Mouse (Mus musculus) midbrain, postnatal 0 days (tissue): ENCODE measurements around the gene Snx4. TPM values are rescaled to one million over a fixed set of nuclear protein-coding genes. Genes with fewer than 3 reads are reported as not detected.

Experiments used
- ATAC-seq: fragments of 200-750 bp; cut with Nextera tagmentation; 2 replicates; pipeline ENCODE4 v1.8.0; 2017; ENCODE audit warnings: moderate number of reproducible peaks, mild to moderate bottlenecking, moderate TSS enrichment, moderate library complexity; ENCODE audit not compliant: low FRiP score
- DNase-seq: peaks from one replicate; pipeline ENCODE4 v3.0.0-alpha.2; 2015; ENCODE audit warnings: low spot score
- H3K27ac ChIP-seq: fragments of 300-500 bp; sonication (generic); 2 replicates; pipeline ENCODE4 v1.5.1; 2014; ENCODE audit warnings: low read depth, mild to moderate bottlenecking, low read length, mixed read lengths
- H3K27me3 ChIP-seq: fragments of 300-500 bp; sonication (generic); 2 replicates; pipeline ENCODE4 v1.6.1; 2014; ENCODE audit warnings: low read length, control low read depth, mixed read lengths; ENCODE audit not compliant: insufficient read depth
- H3K36me3 ChIP-seq: fragments of 300-500 bp; sonication (generic); 2 replicates; pipeline ENCODE4 v1.6.1; 2014; ENCODE audit warnings: low read length, control low read depth, mixed read lengths; ENCODE audit not compliant: insufficient read depth
- H3K4me1 ChIP-seq: fragments of 300-500 bp; sonication (generic); 2 replicates; pipeline ENCODE4 v1.6.1; 2014; ENCODE audit warnings: mild to moderate bottlenecking, control low read depth, antibody characterized with exemption, low read length, mixed read lengths; ENCODE audit not compliant: insufficient read depth
- H3K4me2 ChIP-seq: fragments of 300-500 bp; sonication (generic); 2 replicates; pipeline ENCODE4 v1.6.1; 2014; ENCODE audit warnings: low read depth, mild to moderate bottlenecking, low read length, mixed read lengths; ENCODE audit not compliant: poor library complexity, severe bottlenecking
- H3K4me3 ChIP-seq: fragments of 300-500 bp; sonication (generic); 2 replicates; pipeline ENCODE4 v1.5.1; 2014; ENCODE audit warnings: low read depth, mild to moderate bottlenecking, low read length, moderate library complexity
- H3K9ac ChIP-seq: fragments of 300-500 bp; sonication (generic); replicated peaks from 2 replicates; pipeline ENCODE4 v1.6.1; 2014; ENCODE audit warnings: mild to moderate bottlenecking, low read length, moderate library complexity, mixed read lengths; ENCODE audit not compliant: poor library complexity, severe bottlenecking
- H3K9me3 ChIP-seq: fragments of 300-500 bp; sonication (generic); 2 replicates; pipeline ENCODE4 v1.6.1; 2016; ENCODE audit warnings: low read length, control low read depth
- CTCF ChIP-seq: IDR thresholded peaks from 2 replicates; pipeline ENCODE4 v1.5.1; 2016; ENCODE audit warnings: antibody characterized with exemption, mild to moderate bottlenecking
- WGBS: fragments of 180-500 bp; shearing (Covaris S2); extraction: QIAGEN DNeasy Blood & Tissue Kit; methylation state at CpG from one replicate; pipeline ENCODE4 v1.1.7; 2014; 5-methylcytosine and 5-hydroxymethylcytosine counted together
- polyA plus RNA-seq: library from polyadenylated mRNA; unstranded; fragments of >200 nt; fragmentation: Nextera tagmentation; extraction: Ambion mirVana; gene quantifications from 2 replicates; pipeline ENCODE4 v1.2.1, GENCODE M21; 2015
- total RNA-seq: library from RNA; depleted of rRNA; stranded (reverse); fragments of >200 nt; gene quantifications from 2 replicates; pipeline ENCODE4 v1.2.3, GENCODE M21; 2014

The Snx4 gene
- total and polyA plus RNA-seq, 2 experiments from 2014 or later = 65.8 to 111 TPM

GRCm38 (mm10) chr16:33288536-33288935, 37.3 kb downstream of the Snx4 start:
- H3K4me1 ChIP-seq = no peaks in the 10 kb centered on the region
- no peak for TF ChIP-seq CTCF
- H3K27me3 ChIP-seq = no peaks in the 10 kb centered on the region
- ATAC-seq = no peak
- no peak overlapping the region for H3K9ac ChIP-seq
- H3K4me3 ChIP-seq = no peak overlapping the region
- WGBS = 74% methylated on average over 9 of the region's 9 CpGs
- H3K36me3 ChIP-seq = peaks cover 41% of the 10 kb centered on the region
- no peak overlapping the region for H3K27ac ChIP-seq
- DNase-seq = no peak
- H3K9me3 ChIP-seq = no peaks in the 10 kb centered on the region
- H3K4me2 ChIP-seq = no peak overlapping the region

GRCm38 (mm10) chr16:33289981-33290380, 38.7 kb downstream of the Snx4 start:
- Histone ChIP-seq H3K4me3 (no peak overlapping the region), H3K4me1 (no peaks in the 10 kb centered on the region), H3K36me3 (peaks cover 50% of the 10 kb centered on the region), H3K4me2 (no peak overlapping the region), H3K27ac (no peak overlapping the region), H3K9ac (no peak overlapping the region), H3K9me3 (no peaks in the 10 kb centered on the region), H3K27me3 (no peaks in the 10 kb centered on the region)
- WGBS = 83% methylated on average over 7 of the region's 7 CpGs
- no peak for TF ChIP-seq CTCF
- DNase-seq (peak; percentile 53), ATAC-seq (no peak)

DNA sequence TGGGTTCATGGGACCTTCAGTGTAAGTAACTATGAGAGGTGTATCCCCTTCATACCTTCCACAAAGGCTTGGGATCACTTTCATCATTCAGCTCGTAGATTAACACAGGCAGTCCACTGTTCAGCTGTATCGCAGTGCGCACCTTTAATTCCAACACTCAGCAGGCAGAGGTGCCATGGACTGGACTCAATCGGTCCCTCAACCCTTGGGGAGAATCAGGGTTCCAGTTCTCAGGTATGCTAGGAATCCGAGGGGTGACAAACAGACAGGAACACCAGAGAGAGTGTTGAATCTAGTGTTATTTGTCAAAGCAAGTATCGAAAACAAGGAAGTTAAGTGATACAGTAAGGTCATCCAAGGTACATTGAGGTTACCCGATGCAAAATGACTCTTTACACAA, 41.0 kb downstream of the Snx4 start:
- DNase-seq = no peak
- no peak overlapping the region for H3K4me3 ChIP-seq
- H3K4me2 ChIP-seq = no peak overlapping the region
- H3K9me3 ChIP-seq = no peaks in the 10 kb centered on the region
- no peaks in the 10 kb centered on the region for H3K4me1 ChIP-seq
- no peak overlapping the region for H3K27ac ChIP-seq
- no peak for ATAC-seq
- H3K27me3 ChIP-seq = no peaks in the 10 kb centered on the region
- TF ChIP-seq CTCF = no peak
- peaks cover 46% of the 10 kb centered on the region for H3K36me3 ChIP-seq
- no peak overlapping the region for H3K9ac ChIP-seq
- 97% methylated on average over 7 of the region's 7 CpGs for WGBS

- ATAC-seq = no peak
- WGBS = 91% methylated on average over 7 of the region's 7 CpGs
- no peak for TF ChIP-seq CTCF
Observed at GRCm38 (mm10) chr16:33294681-33295080, 43.4 kb downstream of the Snx4 start.

DNA sequence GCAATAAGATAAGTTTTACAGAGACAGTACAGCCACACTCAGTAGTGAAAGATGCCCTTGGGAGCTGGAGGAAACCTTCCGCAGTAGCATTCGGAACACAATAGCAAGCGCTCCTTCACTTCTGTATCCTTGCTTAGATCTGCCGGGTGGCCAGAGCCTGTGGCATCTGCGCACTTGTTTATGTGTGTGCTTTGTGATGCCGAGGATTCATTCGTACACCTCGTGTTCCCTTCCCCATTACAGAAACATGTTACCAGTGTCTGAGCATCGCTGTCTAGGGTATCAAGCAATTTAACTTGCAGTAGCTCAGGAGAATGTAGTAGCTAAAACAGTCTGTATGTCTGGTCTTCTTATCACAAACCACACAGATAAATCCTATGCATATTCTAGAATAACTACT, 44.1 kb downstream of the Snx4 start:
- ATAC-seq (no peak), DNase-seq (no peak)
- Histone ChIP-seq H3K27ac (no peak overlapping the region), H3K27me3 (no peaks in the 10 kb centered on the region), H3K4me2 (no peak overlapping the region), H3K9me3 (no peaks in the 10 kb centered on the region), H3K36me3 (peaks cover 34% of the 10 kb centered on the region), H3K4me1 (no peaks in the 10 kb centered on the region), H3K9ac (no peak overlapping the region), H3K4me3 (no peak overlapping the region)
- TF ChIP-seq CTCF = no peak
- 96% methylated on average over 9 of the region's 9 CpGs for WGBS

More at GRCm38 (mm10) chr16:33294681-33295080, 43.4 kb downstream of the Snx4 start:
- Histone ChIP-seq H3K9me3 (no peaks in the 10 kb centered on the region), H3K36me3 (peaks cover 36% of the 10 kb centered on the region), H3K4me1 (no peaks in the 10 kb centered on the region), H3K27me3 (no peaks in the 10 kb centered on the region), H3K4me3 (no peak overlapping the region), H3K4me2 (no peak overlapping the region), H3K9ac (no peak overlapping the region), H3K27ac (no peak overlapping the region)
- no peak for DNase-seq

- no peak for DNase-seq
- Histone ChIP-seq H3K27ac (no peak overlapping the region), H3K9me3 (no peaks in the 10 kb centered on the region), H3K4me3 (no peak overlapping the region), H3K9ac (no peak overlapping the region), H3K4me1 (no peaks in the 10 kb centered on the region), H3K27me3 (no peaks in the 10 kb centered on the region), H3K36me3 (peaks cover 23% of the 10 kb centered on the region), H3K4me2 (no peak overlapping the region)
- WGBS = 94% methylated on average over 1 of the region's 1 CpGs
- no peak for TF ChIP-seq CTCF
- no peak for ATAC-seq
Observed at GRCm38 (mm10) chr16:33297493-33297892, 46.3 kb downstream of the Snx4 start.
